Mouse (Mus musculus): ENCODE results near the gene Nip7. TPM values are rescaled to one million over a fixed set of nuclear protein-coding genes. Genes with fewer than 3 reads are reported as not detected.
"Not testable (repeated sequence)": the region's sequence is repeated elsewhere in the genome, so short reads cannot be mapped to it uniquely, and the experiment has no call there.

The Nip7 gene
- total and polyA plus RNA-seq, 3 experiments, result 19.4 to 27.9 (median 27.3) TPM

DNA sequence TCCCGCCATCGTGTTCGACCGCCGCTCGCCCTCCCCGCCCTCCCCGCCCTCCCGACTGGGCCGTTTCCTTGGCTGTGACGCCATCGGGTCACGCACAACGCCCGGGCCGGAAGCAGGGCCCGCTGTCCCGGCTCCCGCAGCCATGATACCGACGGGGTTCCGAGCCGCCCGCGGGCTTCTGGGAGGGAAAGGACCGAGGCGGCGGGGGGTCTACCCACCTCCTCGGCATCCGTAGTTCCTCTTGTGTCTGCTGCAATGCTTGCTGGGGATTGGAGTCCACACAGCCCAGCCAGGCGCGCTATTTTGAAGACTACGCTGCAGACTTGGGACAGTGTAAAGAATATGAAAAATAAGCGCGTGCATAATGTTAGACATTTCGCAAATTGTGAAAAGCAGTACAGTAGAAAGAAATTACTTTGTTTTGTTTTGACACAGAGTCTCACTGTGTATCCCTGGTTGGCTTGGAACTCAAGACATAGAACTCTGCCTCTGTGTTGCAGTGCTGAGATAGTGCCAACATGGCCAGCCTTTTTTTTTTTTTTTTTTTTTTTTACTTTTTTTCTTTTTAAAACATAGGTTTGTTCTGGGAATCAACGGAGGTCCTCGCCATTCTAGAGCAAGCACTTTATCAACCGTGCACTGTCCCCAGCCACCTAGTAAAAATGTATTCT lies 39.8 kb downstream of the Nip7 start, which contains the start of gene Terf2:
Gene Terf2 (minus strand): TSS at position 182 of the 671 bp plus-strand sequence.
- H3K4me3 ChIP-seq, result peak within 1 kb of the TSS; percentile 82
- peak; percentile 45; the same call in 1 of the 2 replicates for TF ChIP-seq POLR2A (IDR thresholded peaks at IDR 0.05; ENCODE audit: insufficient read depth, low read depth, low read length)
- no peak for TF ChIP-seq CTCF (IDR thresholded peaks at IDR 0.05)
- TF ChIP-seq EP300 (IDR thresholded peaks at IDR 0.05; ENCODE audit: insufficient read depth, low read depth, low read length), result peak; percentile 38; the same call in 1 of the 2 replicates

DNA sequence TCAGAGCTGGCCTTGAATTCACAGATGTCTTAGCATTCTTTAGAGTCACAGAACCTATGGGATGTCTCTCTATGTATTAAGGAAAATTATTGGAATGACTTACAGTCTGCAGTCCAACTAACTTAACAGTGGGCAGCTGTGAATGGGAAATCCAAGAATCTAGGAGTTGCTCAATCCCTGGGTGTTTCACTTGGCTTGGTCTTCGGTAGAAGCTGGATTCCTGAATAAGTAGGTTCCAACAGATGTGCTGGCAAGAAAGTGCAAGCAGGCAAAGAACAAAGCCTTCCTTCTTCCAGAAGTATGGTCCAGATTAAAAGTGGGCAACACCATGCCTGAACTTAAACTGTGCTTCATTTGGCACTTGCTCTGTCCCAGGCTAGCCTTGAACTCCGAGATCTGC lies 44.0 kb downstream of the Nip7 start:
- no peak overlapping the region for H3K9ac ChIP-seq (ENCODE audit: low read depth, low read length)
- H3K27ac ChIP-seq, result no peak overlapping the region
- DNase-seq, result no peak
- no peaks in the 10 kb centered on the region for H3K27me3 ChIP-seq (ENCODE audit: control insufficient read depth, insufficient read depth, low read length)
- no peak for TF ChIP-seq EP300 (IDR thresholded peaks at IDR 0.05; ENCODE audit: insufficient read depth, low read depth, low read length)
- no peak for TF ChIP-seq POLR2A (IDR thresholded peaks at IDR 0.05; ENCODE audit: insufficient read depth, low read depth, low read length)
- TF ChIP-seq CTCF (IDR thresholded peaks at IDR 0.05), result no peak
- H3K4me1 ChIP-seq (ENCODE audit: control insufficient read depth, insufficient read depth, low read length), result peaks cover 3% of the 10 kb centered on the region
- no peaks in the 10 kb centered on the region for H3K79me2 ChIP-seq (replicated peaks; ENCODE audit: control insufficient read depth, insufficient read depth, low read length)
- WGBS, result 77% methylated on average over 2 of the region's 2 CpGs
- intact Hi-C loops (cut with DNase I), result no loop called here
- H3K4me3 ChIP-seq, result no peak overlapping the region
- 0 out of 2 replicates have a peak, but pooled peaks cover 2% of the 10 kb centered on the region for H3K36me3 ChIP-seq (ENCODE audit: control insufficient read depth, insufficient read depth, low read length)

More for the DNA sequence above, 39.8 kb downstream of the Nip7 start, which contains the start of gene Terf2:
- no peaks in the 10 kb centered on the region for H3K27me3 ChIP-seq (ENCODE audit: control insufficient read depth, insufficient read depth, low read length)
- DNase-seq, result peak; percentile 92 to 96
- intact Hi-C loops (cut with DNase I), result loop anchor here (2.0 to 5.0 kb wide), 2 partner anchors 40 to 331 kb away; partner anchors contain the start of genes Cog8, Nip7 and Nob1
- 4% methylated on average over 32 of the region's 39 CpGs for WGBS
- H3K36me3 ChIP-seq (ENCODE audit: control insufficient read depth, insufficient read depth, low read length), result peaks cover 9% of the 10 kb centered on the region
- H3K4me1 ChIP-seq (ENCODE audit: control insufficient read depth, insufficient read depth, low read length), result peaks cover 3% of the 10 kb centered on the region
- peak within 1 kb of the TSS; percentile 93 for H3K27ac ChIP-seq
- H3K9ac ChIP-seq (ENCODE audit: low read depth, low read length), result peak within 1 kb of the TSS; percentile 93
- H3K79me2 ChIP-seq (replicated peaks; ENCODE audit: control insufficient read depth, insufficient read depth, low read length), result no peaks in the 10 kb centered on the region

DNA sequence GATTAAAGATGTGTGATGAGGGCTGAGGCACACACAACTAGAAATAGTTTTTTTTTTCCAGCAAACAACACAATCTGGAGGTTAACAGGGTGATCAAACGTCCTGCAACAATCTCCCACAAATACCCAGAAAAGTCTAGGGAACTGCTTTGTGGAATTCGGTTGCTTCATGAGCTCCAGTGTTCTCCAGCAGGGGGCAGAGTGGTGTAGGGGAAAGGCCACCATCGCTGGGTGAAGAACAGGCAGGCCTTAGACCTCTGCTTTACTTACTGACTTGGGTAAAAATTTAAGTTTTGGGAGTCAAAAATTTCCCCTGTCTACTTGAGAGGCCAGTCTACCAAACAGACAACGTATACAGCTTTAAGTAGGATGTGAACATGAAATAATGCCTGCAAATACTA lies 47.9 kb downstream of the Nip7 start:
- WGBS, result 11% methylated on average over 4 of the region's 4 CpGs
- peak; percentile 93; the same call in 1 of the 2 replicates for TF ChIP-seq CTCF (IDR thresholded peaks at IDR 0.05)
- peak; percentile 70; the same call in 1 of the 2 replicates for TF ChIP-seq EP300 (IDR thresholded peaks at IDR 0.05; ENCODE audit: insufficient read depth, low read depth, low read length)
- TF ChIP-seq POLR2A (IDR thresholded peaks at IDR 0.05; ENCODE audit: insufficient read depth, low read depth, low read length), result no peak
- Histone ChIP-seq H3K27ac (no peak overlapping the region), H3K79me2 (replicated peaks; ENCODE audit: control insufficient read depth, insufficient read depth, low read length) (no peaks in the 10 kb centered on the region), H3K9ac (ENCODE audit: low read depth, low read length) (no peak overlapping the region), H3K4me1 (ENCODE audit: control insufficient read depth, insufficient read depth, low read length) (no peaks in the 10 kb centered on the region), H3K36me3 (ENCODE audit: control insufficient read depth, insufficient read depth, low read length) (no peaks in the 10 kb centered on the region), H3K4me3 (no peak overlapping the region), H3K27me3 (ENCODE audit: control insufficient read depth, insufficient read depth, low read length) (no peaks in the 10 kb centered on the region)
- intact Hi-C loops (cut with DNase I), result loop anchor here (1.0 kb wide), 1 partner anchor 220 kb away; no protein-coding TSS in a partner anchor
- DNase-seq, result peak; percentile 59 to 82

DNA sequence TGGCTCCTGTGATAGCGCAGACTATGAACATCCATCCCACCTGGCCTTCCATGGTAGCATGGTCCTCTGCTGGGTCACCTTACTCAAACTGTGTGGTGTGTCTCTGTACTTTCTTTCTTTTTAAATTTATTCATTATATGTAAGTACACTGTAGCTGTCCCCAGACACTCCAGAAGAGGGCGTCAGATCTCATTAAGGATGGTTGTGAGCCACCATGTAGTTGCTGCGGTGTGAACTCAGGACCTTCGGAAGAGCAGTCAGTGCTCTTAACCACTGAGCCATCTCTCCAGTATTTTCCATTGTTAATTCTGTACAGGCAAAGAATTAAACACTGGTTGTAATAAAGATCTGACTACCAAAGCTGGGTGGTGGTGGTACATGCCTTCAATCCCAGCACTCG lies 51.4 kb downstream of the Nip7 start:
- H3K27me3 ChIP-seq (ENCODE audit: control insufficient read depth, insufficient read depth, low read length); H3K27ac ChIP-seq; H3K4me1 ChIP-seq (ENCODE audit: control insufficient read depth, insufficient read depth, low read length); H3K79me2 ChIP-seq (replicated peaks; ENCODE audit: control insufficient read depth, insufficient read depth, low read length); H3K4me3 ChIP-seq; DNase-seq; intact Hi-C loops (cut with DNase I); H3K36me3 ChIP-seq (ENCODE audit: control insufficient read depth, insufficient read depth, low read length); H3K9ac ChIP-seq (ENCODE audit: low read depth, low read length): not testable (repeated sequence)
- 93% methylated on average over 5 of the region's 5 CpGs for WGBS

DNA sequence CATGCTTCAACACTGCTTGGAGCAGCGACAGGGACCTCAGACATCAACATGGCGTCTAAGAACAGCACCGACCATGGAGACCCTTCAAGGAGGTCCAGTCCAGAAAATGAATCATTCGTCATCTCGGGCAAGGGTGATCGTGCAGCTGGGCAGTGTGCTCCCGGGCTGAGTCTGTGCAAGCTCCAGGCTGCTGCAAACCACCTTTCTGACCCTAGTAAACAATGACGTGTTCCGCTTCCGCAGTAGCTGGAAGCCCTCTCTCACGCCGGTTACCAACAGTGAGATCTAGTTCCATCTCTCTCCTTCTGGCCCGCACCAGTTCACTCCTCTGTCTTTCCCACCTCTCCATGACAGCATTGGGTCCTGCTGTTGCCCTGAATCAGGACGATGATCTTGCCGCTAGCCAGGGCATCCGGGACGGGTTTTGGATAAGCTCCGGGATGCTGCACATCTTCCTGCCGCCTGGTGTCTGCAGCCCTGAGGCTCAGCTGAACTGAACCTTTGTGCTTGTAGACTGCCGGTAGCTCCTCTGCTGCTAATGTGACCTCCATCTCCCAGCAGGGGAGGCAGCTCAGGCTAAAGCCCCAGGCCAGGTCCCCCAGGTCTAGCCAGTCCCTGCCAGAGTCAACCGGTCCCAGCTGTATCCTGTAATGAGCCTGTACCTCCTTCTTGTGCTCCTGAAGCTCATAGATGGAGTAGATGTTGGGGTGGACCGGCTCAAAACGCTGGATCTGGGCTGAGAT lies 52.5 kb downstream of the Nip7 start:
- no peak for TF ChIP-seq CTCF (IDR thresholded peaks at IDR 0.05)
- TF ChIP-seq POLR2A (IDR thresholded peaks at IDR 0.05; ENCODE audit: insufficient read depth, low read depth, low read length), result no peak
- TF ChIP-seq EP300 (IDR thresholded peaks at IDR 0.05; ENCODE audit: insufficient read depth, low read depth, low read length), result no peak
- Histone ChIP-seq H3K79me2 (replicated peaks; ENCODE audit: control insufficient read depth, insufficient read depth, low read length) (no peaks in the 10 kb centered on the region), H3K27me3 (ENCODE audit: control insufficient read depth, insufficient read depth, low read length) (no peaks in the 10 kb centered on the region), H3K27ac (no peak overlapping the region), H3K4me1 (ENCODE audit: control insufficient read depth, insufficient read depth, low read length) (no peaks in the 10 kb centered on the region), H3K9ac (ENCODE audit: low read depth, low read length) (no peak overlapping the region), H3K36me3 (ENCODE audit: control insufficient read depth, insufficient read depth, low read length) (no peaks in the 10 kb centered on the region), H3K4me3 (no peak overlapping the region)
- DNase-seq, result no peak
- intact Hi-C loops (cut with DNase I), result no loop called here
- WGBS, result 74% methylated on average over 23 of the region's 23 CpGs
